Mouse (Mus musculus) right cerebral cortex, postnatal 4 days (tissue): ENCODE data around the gene Phf5a.

ENCODE experiments used
- DNase-seq: peaks from one replicate; pipeline ENCODE4 v3.0.0-alpha.2; 2022

Phf5a gene

DNA sequence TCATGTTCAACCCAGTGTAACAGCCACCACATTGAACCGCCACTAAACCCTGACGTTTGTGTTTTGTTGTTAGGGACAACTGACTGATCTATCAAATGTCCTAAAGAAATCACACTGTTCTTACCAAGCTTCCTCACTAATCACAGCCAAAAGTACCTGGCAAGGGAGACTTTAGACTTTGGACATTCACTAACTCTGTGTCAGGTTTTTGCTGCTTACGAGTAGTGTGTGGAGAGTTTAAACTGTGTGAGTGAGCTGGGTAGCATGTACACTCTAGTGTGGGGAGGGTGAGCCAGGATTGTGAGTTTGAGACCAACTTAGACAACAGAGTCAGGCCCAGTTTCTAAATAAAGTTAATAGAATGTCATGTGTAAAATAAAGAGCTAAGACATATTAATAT, 10.6 kb upstream of the Phf5a start:
- DNase-seq = no peak

DNA sequence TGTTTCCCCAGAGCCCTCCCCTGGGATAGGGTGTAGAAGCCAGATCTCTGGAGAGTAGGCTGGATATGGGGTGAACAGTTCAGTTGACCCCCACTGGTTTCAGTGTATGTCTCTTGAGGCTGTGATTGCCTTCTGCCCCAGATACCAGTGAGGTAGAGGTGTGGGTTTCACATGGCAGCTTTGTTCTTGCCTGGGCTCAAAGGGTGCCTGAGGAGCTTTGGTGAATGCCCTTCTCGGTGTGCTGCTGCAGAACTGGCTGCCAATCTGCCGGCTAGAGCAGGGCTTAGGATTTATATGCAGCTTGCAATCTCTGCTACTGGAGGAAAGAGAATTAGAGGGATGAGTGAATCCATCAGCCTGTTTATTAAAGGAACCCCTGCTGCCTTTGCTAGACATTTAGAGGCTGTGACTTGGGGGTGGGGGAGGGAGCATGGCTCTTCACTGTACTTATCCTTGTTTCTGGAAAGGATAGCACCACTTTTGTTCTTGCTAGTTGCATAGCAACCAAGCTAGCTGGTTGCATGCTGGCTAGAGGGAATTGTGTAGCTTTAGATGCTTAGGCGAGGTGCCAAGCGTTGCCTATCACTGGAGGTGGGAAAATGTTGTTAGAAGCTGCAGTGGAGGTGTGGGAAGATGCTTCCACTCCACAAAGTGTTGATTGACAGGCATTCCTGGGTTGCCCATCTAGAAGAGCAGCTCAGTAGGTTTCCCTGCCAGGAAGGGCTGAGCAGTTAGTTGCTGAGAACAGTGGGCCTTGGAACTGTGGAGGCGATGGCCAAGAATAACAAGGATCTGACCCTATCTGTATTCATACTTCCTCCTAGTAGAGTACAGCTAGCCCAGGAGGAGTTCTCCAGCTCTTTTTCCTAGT, 8.1 kb upstream of the Phf5a start:
- peak; percentile 68 for DNase-seq

DNA sequence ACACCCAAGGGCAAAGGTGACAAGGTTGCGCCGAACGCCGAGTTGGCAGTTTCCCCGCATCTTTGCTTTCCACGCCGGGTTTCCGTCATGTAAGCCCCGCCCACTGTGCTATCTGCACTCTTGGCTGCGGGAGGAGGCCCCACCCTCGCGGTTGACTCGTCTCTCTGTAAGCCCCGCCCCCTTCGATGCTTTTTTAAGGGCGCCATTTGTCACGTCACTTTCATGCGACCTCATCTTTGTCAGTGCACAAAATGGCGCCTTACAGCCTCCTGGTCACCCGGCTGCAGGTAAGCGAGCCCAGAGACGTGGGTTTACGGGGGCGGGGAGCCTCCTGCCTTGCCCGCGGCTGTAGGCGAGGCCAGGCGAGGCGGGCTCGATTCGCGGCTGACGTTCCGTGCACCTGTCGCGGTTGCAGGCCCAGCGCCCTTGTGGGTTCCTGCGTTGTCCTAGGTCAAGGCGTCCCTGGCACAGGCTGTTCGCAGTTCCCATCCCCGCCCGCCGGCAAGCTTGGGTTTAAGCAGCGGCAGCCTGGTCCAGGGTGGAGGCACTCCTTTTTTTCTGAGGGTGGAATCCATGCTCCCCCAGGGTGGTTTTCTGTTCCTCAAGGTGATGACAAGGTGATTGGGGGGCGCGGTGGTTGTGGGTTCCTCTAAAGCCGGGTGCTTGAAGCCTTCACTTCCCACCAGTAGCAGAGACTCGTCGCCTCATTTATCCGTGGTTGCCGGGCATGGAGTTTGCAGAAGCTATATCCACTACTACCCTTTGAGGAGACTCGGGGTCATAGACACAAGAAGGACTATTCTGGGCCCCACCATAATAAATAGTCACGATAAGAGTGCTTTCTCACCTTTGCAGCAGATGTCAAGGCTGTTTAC, 788 bp upstream of the Phf5a start, which contains the start of gene Aco2:
Gene Aco2, plus strand, starts transcription at position 48 of the 875 bp plus-strand sequence.
- peak; percentile 98 for DNase-seq

DNA sequence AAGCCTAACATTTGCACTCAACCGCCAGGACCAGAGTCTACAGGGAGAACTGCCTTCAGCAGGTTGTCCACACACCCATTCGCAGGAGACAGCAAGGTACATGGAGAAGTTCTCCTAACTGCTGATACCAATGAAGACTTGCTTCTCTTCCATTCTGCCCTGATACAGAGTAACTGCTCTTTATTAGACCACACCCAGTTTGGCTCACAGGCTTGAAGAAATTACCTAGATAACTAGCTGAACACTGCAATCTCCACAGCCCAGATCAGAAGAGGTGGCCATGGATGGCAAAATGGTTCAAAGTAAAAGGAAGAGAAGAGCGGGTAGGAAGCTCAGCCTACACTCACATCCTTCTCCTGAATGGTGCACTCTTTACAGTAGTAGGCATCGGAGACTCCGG, 1.7 kb downstream of the Phf5a start:
- no peak for DNase-seq

DNA sequence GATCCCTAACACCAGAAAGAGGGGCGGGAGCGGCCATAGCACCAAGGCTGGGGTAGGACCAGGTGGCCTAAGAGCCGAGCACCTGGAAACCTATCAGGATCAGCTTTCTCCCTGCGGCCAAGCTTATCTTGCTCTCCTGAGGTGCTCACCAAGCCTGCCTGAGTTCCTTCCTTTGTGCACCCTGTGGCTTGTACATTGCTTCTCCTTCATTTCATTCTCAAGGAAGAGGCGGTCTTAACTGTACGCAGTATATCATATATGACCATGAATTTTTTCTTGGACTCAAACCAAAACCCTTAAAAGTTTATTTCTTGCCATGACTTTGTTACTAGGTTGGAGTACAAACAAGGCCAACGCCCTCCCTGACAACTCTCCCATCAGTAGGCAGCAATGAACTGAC, 7.5 kb downstream of the Phf5a start:
- no peak for DNase-seq

DNA sequence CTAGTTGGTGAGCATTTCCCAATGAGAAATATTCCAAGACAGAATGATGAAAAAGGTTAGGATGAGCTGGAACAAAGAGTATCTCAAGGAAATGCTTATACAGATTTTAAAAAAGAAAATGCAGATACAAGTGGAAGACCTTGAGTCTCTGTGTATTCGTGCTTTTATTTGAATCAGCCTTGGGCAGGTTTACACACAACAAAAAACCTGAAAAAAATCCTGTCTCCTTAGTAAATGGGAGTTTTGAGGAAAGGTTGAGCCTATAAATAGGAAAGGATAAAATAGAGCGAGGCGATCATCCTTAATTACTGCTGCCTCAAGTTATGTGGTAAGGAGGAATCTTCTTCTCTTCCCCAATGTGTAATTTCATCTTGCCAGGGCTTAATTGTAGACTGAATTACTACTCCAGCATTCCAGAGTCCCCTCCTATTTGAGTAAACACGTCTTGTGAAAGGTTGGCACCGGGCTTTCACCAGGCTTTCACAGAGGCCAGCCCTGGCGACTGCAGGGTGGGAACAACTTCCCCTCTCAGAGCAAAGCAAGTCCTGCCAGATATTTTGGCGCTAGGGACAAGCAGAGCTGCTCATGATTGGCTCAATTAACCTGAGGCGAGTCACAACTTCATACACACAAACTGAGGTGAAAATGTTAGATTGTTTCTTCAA, 11.1 kb downstream of the Phf5a start:
- no peak for DNase-seq

DNA sequence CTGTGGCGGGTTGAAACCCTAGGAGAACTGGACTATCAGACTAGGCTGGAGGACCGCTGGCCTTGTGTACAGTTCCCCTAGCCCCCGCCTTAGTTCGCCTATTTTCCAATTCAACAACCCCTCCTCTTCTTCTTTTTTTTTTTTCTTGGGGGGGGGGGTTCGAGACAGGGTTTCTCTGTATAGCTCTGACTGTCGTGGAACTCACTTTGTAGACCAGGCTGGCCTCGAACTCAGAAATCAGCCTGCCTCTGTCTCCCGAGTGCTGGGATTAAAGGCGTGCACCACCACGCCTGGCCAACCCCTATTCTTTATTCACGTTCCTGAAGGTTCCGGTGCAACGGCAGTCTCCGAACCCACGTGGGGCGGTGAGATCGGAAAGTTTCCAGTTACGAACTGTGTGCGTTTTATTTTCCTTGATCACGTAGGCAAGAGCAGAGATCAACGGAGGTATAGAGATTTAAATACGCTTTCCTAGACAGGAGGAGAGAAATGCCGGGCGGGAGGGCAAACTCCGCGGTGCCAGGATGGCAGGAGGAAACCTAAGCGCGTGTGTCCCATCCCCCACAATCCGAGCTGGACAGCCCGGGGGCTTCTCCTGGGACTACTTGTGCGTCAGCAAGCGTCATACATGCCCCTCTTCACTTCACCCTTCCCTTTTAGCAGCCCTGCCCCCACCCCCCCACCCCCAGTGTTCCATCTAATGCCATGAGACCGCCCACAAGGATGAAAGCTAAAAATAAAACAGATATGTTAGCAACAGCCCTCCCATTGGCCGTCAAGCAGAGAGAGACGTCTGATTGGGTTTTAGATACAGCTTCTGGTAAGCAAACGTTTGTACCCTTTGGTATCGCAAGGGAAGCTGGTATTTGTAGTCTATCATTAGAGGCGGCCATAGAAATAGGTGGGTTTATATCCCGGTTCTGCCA, 12.1 kb downstream of the Phf5a start:
- peak; percentile 79 for DNase-seq

DNA sequence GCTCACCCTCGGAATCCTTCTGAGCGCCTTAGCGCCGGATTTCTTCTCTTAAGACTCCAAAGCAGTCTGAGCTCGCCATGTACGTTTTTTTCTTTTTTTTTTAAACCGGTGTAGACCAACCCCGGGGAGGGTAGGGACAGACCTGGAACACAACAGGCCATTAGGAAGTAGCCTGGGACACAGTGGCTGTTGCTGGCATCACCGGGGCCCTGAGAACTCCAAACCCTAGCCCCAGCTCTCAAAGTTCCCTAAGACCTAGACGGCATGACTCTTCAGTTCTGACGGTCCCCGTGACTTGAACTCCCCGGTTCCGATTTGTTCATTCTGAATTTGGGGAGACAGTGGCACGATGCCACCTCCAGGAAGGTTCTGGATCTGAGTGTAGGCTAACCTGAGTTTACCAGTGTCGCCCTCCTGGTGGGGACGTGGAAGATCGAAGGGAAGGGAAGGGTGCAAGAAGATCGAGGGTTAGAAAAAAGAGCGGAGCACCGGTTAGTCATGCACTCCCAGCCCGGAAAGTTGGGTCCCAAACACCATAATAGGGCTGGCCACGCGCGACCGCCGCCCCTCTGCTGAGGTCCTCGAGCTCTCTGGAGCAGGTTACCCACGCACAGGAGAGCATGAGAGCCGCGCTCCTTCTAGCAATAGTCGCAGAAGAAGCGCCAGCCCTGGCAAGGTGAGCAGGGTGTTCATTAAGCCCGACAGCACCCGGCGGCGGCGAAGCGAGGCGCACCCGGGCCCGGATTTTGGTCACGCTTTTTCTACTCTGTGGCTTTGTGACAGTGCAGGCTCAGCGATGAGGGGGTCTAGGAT, 13.0 kb downstream of the Phf5a start, which contains the start of gene Tob2:
Gene Tob2, minus strand, starts transcription at position 280 of the 813 bp plus-strand sequence.
- DNase-seq = peak; percentile 65

DNA sequence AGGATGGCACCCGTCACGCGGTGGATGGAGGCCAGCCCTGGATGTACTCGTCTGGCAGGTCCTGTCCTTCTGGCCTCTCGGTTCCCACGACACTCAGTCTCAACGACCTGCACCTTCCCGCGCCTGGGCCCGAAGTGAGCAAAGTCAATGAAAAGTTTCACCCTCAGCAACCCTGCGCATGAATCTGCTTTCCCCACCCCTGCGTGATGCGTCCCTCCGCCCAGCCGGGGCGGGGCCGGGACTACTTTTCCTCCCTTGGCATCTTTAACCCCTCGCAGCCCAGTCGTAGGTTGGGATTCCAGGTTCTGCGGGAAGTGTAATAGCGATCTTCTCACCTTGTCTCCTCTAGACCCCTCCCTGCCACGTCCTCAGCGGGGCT, 13.6 kb downstream of the Phf5a start:
- DNase-seq = peak; percentile 88

DNA sequence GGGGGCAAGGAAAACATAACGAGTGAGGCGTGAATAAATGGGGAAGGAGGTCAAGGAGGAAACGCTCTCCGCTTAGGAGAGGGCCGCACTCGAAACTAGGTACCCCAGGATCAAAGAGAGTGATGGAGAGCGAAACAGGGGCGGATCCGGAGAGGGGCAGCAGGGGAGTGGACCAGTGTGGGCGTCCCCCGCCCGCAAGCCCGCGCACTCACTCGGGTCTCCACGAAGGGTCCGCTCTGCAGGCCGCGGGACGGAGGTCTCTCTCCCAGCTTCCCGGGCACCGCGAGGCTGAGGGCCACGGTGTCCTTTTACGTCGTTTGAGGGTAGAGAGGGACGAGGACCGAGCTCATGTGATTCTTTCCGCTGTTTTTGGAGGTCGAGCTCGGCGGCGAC, 14.0 kb downstream of the Phf5a start:
- no peak for DNase-seq

DNA sequence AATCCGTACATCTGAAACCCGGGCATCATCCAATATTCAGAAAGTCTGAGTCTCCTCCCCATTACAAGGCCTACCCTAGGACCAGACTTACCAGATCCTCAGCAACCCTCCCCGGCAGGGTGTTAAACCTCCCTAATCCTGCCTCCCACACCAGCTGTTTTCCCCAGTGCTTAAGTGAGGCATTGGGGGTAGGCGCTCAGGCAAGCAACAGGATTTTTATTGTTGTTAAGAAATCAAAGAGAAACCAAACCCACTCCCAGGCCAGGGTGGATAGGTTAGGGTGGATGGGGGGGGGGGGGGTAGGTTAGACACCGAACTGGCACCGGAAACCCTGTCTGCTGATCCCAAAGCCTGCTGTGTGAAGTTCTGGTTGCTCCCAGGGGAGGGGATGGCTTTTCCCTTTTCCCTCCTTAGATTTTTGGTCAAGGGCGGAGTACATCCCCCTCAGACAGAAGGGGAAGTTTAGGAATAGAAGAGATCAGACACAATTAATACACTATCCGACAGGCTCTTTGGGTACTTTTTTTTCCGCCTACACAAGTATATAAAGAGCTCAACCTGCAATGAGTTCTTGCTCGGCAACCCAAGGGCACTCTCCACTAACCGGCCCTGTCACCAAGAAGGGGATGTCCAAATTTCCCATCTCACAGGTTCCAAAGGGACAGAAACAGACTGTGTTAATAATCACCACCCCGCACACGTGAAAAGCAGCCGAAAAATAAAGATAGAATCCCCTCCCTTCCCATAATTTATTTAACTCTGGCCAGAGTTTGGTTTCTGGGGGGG, 14.6 kb downstream of the Phf5a start:
- no peak for DNase-seq

DNA sequence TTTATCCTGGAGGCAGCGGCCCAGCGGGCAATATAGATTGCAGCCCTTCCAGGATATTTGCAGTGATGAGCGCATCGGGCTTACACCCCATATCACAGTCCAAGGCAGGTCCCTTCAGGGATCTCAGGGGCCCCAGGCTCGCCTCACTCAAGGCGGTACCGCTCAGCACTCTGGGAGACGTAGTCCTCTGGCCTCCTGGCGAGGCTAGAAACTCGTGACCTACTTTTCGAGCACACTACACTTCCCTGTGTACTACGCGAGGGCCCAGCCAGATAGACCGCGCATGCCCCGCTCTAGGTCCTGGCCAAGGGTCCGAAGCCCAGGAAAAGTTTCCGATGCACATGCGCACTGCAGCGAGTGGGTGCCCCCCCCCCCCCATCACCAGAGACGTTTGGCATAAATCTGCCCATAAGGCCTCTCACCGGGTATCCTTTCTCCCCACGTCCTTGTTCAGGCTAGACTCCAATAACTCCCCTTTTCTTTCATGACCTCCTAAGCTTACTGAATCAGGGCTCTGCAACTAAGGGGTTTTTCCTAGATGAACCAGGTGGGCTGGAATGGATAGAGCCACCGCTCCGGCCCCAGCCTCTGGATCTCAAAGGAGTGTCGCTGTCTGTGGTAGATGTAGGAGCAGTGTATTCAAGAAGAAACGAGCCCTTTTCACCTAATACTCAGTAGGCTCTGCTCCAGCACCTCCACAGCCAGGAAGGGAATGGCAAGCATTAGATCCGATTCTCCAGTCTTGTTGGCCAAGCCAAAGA, 15.5 kb downstream of the Phf5a start:
- DNase-seq = peak; percentile 72

DNA sequence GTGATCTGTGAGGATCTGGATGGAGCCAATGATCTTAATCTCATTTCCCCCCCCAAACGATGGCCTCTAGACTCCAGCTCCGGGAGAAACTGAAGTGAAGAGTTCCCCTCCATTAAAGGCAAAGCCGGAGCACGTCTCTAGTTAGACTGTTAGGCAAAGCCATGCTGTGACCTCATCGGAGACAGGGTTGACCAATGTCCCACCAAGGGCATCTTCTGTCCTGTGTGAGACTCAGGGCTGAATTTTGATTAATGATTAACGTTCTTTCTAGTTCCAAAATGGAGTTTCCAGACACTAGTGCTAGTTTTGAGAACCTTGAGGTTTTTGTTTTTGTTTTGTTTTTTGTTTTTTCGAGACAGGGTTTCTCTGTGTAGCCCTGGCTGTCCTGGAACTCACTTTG, 18.6 kb downstream of the Phf5a start:
- DNase-seq = no peak

DNA sequence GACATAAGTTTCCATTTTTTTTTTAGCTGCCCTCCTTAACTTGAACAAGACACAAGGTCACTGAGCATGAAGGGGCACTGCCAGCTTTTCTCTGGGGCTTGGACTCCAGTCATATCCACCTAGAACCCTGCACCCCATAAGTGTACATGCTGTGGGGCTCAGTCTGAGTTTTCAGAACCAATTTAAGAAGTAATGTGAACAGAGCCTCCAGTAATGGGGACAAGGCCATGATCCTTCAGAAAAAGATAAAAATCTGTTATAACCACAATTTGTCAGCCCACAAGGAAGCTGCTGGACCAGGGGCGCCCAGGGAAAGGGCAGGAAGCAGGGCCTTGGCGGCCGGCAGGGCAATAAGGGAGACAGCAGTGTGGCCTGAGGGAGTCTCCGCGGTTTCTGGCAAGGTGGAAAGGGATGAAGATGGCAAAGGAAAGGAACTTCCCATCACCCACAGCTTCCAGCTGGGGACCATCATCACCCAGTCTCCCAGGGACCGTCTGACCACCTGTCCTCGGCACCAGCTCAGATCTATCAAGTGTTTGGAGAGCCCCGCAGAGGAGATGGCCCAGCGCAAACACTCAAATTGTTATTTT, 19.2 kb downstream of the Phf5a start:
- no peak for DNase-seq

DNA sequence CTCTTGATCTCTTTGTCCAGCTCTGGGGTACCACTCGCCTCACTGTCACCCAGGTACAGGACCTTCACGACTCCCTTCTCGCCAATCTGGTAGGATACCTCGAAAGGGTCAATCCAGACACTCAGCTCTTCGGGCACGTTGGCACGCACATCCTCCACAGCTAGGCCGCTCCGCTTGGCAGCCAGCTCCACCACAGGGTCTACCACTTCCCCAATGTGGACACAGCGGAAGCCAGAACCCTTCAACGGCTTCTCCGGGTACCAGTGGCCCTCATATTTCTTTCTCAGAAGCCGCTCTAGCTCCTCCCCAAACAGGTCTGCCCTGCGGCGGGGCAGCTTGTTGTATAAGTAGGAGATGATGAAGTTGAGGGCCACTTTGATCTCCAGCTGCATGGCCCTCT, 20.3 kb downstream of the Phf5a start:
- DNase-seq = no peak

DNA sequence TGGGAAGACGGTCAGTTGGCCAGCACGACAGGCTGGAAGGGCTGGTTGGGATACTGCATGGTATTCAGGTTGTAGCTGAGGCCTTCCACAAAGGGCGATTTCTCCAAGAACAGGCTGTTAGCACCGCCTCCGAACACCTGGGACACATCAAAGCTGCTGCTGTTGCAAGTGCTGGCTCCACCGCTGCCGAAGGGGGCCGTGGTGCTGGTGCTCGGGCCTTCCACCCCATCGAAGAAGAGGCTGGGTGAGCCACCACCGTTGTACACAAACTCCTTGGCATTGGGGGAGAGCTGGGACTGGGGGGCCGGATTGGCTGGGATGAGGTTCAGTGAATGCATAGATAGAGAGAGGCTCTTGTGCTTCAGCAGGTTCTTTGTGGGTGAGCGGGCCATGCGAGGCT, 21.0 kb downstream of the Phf5a start:
- no peak for DNase-seq

DNA sequence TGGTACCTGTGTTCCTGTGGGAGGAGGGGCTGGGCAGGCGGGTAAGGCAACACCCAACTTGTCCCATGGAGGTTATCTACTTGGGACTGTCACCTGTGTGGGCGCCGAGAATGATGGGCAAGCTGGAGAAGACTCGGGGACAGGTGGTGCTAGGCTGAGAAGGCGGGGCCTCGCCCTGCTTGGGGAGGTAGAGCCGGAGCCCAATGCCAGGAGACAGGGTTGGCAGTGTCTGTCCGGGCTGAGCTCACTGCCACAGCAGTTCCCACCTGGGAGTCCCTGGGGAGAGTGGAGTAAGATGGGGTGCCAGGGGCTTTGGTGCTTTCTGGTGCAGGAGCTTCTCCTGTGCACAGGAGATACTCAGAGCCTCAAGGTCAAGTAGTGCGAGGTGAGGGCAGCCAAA, 22.6 kb downstream of the Phf5a start:
- DNase-seq = no peak

DNA sequence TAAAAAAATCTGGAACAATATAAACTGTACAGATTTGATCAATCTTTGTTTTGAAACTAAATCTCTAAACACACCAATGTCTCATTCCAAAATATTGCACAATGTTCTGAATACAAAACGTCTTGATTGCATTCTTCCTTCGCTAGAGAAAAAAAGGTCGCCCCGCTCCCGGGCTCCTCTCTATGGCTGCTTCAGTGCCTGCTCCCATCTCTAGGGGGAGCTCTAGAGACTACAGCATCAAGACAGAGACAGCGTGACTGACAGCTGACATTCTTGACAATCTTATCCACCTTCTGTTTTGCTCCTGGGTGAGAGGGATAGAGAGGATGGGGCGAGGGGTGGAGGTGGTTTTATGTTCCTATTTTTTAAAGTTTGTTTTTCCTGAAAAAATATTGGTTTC, 23.4 kb downstream of the Phf5a start:
- DNase-seq = no peak

DNA sequence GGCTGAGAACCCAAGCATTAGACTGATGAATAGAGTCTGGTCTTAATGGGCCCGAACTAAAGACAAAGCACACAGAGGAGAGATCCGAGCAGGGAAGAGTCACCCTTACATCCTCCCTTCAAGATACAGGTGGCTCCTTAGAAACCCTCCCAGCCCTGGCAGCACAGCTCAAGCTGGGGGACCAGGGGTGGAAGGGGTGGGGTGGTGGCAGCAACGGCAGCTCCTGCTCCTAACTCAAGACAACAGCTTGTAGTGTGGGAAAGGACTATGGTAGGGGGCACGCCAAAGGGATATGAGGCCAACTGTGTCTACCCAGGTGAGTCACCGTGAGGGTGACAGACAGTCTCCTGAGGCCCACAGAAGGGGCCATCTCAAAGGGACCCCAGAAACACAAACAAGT, 23.9 kb downstream of the Phf5a start:
- DNase-seq = no peak
